Mouse (Mus musculus): Measurements from ENCODE around the gene Ankrd65. TPM values are rescaled to one million over a fixed set of nuclear protein-coding genes. Genes with fewer than 3 reads are reported as not detected.

Ankrd65 gene
- total RNA-seq, 2 experiments from 2014 or later, result not detected

- DNase-seq (ENCODE audit: low spot score), result peak; percentile 94
Measured at GRCm38 (mm10) chr4:155846871-155847578, 56.8 kb downstream of the Ankrd65 start, which contains the start of gene Dvl1. TSS of gene Dvl1 (plus strand) at chr4:155847402.

GRCm38 (mm10) chr4:155847591-155848352, 57.5 kb downstream of the Ankrd65 start:
- DNase-seq (ENCODE audit: low spot score), result peak; percentile 42

- DNase-seq (ENCODE audit: low spot score), result peak; percentile 78
Measured at GRCm38 (mm10) chr4:155848434-155849095, 58.3 kb downstream of the Ankrd65 start.

Small RNA genes lying within 50 kb of the gene (microRNA-seq; reads per million reads assigned to microRNA genes)
- not detected for gene Gm27743

Other genes starting within 250 kb of the Ankrd65 start
- gene Nadk, start 228.1 kb upstream of the Ankrd65 start, total RNA-seq (2021), result 10 to 100 TPM; 16.7 to 22.6 TPM
- 1 to 10 TPM; 3.8 to 4.4 TPM for gene Slc35e2, start 189.0 kb upstream of the Ankrd65 start, total RNA-seq (2021)
- 10 to 100 TPM; 29.4 to 30.4 TPM for gene Cdk11b, start 165.6 kb upstream of the Ankrd65 start, total RNA-seq (2021)
- not detected for gene Gm10563, start 145.0 kb upstream of the Ankrd65 start, total RNA-seq (2021)
- 1 to 10 TPM in 1 of 2 experiments, under 1 TPM in 1; 0.53 to 1.8 TPM for gene Mmp23, start 137.1 kb upstream of the Ankrd65 start, total RNA-seq (2021)
- 10 to 100 TPM; 16.1 to 16.8 TPM for gene Mib2, start 121.2 kb upstream of the Ankrd65 start, total RNA-seq (2021)
- gene Fndc10, start 96.1 kb upstream of the Ankrd65 start, total RNA-seq (2021), result 1 to 10 TPM in 1 of 2 experiments, under 1 TPM in 1; 0.89 to 1.4 TPM
- gene Ssu72, start 85.6 kb upstream of the Ankrd65 start, total RNA-seq (2021), result 10 to 100 TPM; 40.7 to 45.6 TPM
- gene Tmem240, start 55.6 kb upstream of the Ankrd65 start, total RNA-seq (2021), result under 1 TPM; 0.07 to 0.25 TPM
- gene Atad3a, start 29.3 kb upstream of the Ankrd65 start, total RNA-seq (2021), result 10 to 100 TPM; 25.0 to 28.1 TPM
- gene Vwa1, start 15.7 kb upstream of the Ankrd65 start, total RNA-seq (2021), result 1 to 10 TPM; 5.3 to 9.7 TPM
- under 1 TPM; 0.39 to 0.47 TPM for gene Tmem88b, start 4.6 kb upstream of the Ankrd65 start, total RNA-seq (2021)
- gene Mrpl20, start 12.4 kb downstream of the Ankrd65 start, total RNA-seq (2021), result 10 to 100 TPM; 50.3 to 54.0 TPM
- gene Ccnl2, start 22.1 kb downstream of the Ankrd65 start, total RNA-seq (2021), result 10 to 100 TPM; 15.4 to 18.3 TPM
- 10 to 100 TPM; 79.5 to 82.6 TPM for gene Aurkaip1, start 40.8 kb downstream of the Ankrd65 start, total RNA-seq (2021)
- gene Mxra8, start 49.2 kb downstream of the Ankrd65 start, total RNA-seq (2021), result 10 to 100 TPM; 25.0 to 29.7 TPM
- 100 to 1,000 TPM; 104 to 106 TPM for gene Dvl1, start 57.0 kb downstream of the Ankrd65 start, total RNA-seq (2021)
- under 1 TPM; 0.09 to 0.12 TPM for gene Tas1r3, start 72.9 kb downstream of the Ankrd65 start, total RNA-seq (2021)
- 10 to 100 TPM; 13.0 to 16.2 TPM for gene Cptp, start 79.0 kb downstream of the Ankrd65 start, total RNA-seq (2021)
- 10 to 100 TPM; 13.9 to 14.0 TPM for gene Ints11, start 79.1 kb downstream of the Ankrd65 start, total RNA-seq (2021)
- gene Pusl1, start 101.3 kb downstream of the Ankrd65 start, total RNA-seq (2021), result 10 to 100 TPM; 11.2 to 13.2 TPM
- gene Acap3, start 101.4 kb downstream of the Ankrd65 start, total RNA-seq (2021), result 1 to 10 TPM; 6.6 to 7.3 TPM
- gene Ube2j2, start 153.4 kb downstream of the Ankrd65 start, total RNA-seq (2021), result 10 to 100 TPM; 62.3 to 66.4 TPM
- 10 to 100 TPM; 16.9 to 19.7 TPM for gene C1qtnf12, start 171.9 kb downstream of the Ankrd65 start, total RNA-seq (2021)
- gene B3galt6, start 202.2 kb downstream of the Ankrd65 start, total RNA-seq (2021), result 1 to 10 TPM; 1.3 TPM
- 10 to 100 TPM; 77.2 to 85.0 TPM for gene Sdf4, start 202.4 kb downstream of the Ankrd65 start, total RNA-seq (2021)
- 1 to 10 TPM; 1.2 to 1.3 TPM for gene Tnfrsf4, start 223.4 kb downstream of the Ankrd65 start, total RNA-seq (2021)
- gene Tnfrsf18, start 235.7 kb downstream of the Ankrd65 start, total RNA-seq (2021), result not detected

Data from gastrocnemius, adult 18-20 months (tissue).